Mouse (Mus musculus) midbrain, embryonic 16.5 days (tissue): Measurements from ENCODE around the gene Nsd1. TPM values are rescaled to one million over a fixed set of nuclear protein-coding genes. Genes with fewer than 3 reads are reported as not detected.
A peak's percentile ranks its signal among the peaks of the same experiment; 100 is the strongest.

Experiments used
- ATAC-seq: fragments of 200-750 bp; cut with Nextera tagmentation; 2 replicates; pipeline ENCODE4 v1.8.0; 2017; ENCODE audit warnings: moderate TSS enrichment
- H3K27ac ChIP-seq: fragments of 300-500 bp; sonication (generic); 2 replicates; pipeline ENCODE4 v1.5.1; 2014; ENCODE audit warnings: mild to moderate bottlenecking, low read length, mixed read lengths
- H3K27me3 ChIP-seq: fragments of 300-500 bp; sonication (generic); 2 replicates; pipeline ENCODE4 v1.6.1; 2014; ENCODE audit warnings: low read depth, low read length, mixed read lengths; ENCODE audit not compliant: control insufficient read depth, insufficient read depth
- H3K36me3 ChIP-seq: fragments of 300-500 bp; sonication (generic); 2 replicates; pipeline ENCODE4 v1.6.1; 2014; ENCODE audit warnings: mild to moderate bottlenecking, low read length, moderate library complexity, mixed read lengths; ENCODE audit not compliant: control insufficient read depth, insufficient read depth
- H3K4me1 ChIP-seq: fragments of 300-500 bp; sonication (generic); 2 replicates; pipeline ENCODE4 v1.6.1; 2014; ENCODE audit warnings: mild to moderate bottlenecking, low read length, mixed read lengths; ENCODE audit not compliant: control insufficient read depth, insufficient read depth
- H3K4me2 ChIP-seq: fragments of 300-500 bp; sonication (generic); 2 replicates; pipeline ENCODE4 v1.6.1; 2014; ENCODE audit warnings: mild to moderate bottlenecking, low read length, mixed read lengths
- H3K4me3 ChIP-seq: fragments of 300-500 bp; sonication (generic); 2 replicates; pipeline ENCODE4 v1.5.1; 2014; ENCODE audit warnings: low read depth, mild to moderate bottlenecking, low read length, moderate library complexity, mixed read lengths
- H3K9ac ChIP-seq: fragments of 300-500 bp; sonication (generic); 2 replicates; pipeline ENCODE4 v1.6.1; 2014; ENCODE audit warnings: low read depth, low read length, mixed read lengths
- H3K9me3 ChIP-seq: fragments of 300-500 bp; sonication (generic); replicated peaks from 2 replicates; pipeline ENCODE4 v1.6.1; 2014; ENCODE audit warnings: mild to moderate bottlenecking, low read length, mixed read lengths; ENCODE audit not compliant: control insufficient read depth, poor library complexity, severe bottlenecking
- WGBS: fragments of 180-500 bp; shearing (Covaris S2); extraction: QIAGEN DNeasy Blood & Tissue Kit; methylation state at CpG from one replicate; pipeline ENCODE4 v1.1.7; 2014; 5-methylcytosine and 5-hydroxymethylcytosine counted together
- polyA plus RNA-seq: library from polyadenylated mRNA; unstranded; fragments of >200 nt; fragmentation: Nextera tagmentation; extraction: Ambion mirVana; gene quantifications from 2 replicates; pipeline ENCODE4 v1.2.1, GENCODE M21; 2015

The Nsd1 gene
- polyA plus RNA-seq = 45.2 and 54.8 TPM in 2 replicates

GRCm38 (mm10) chr13:55209649-55210192, at the start of gene Nsd1:
Nsd1 (plus strand) TSS chr13:55209782.
- ATAC-seq = peak; percentile 13; the same call in 1 of the 2 replicates
- WGBS = 23% methylated on average over 31 of the region's 31 CpGs
- Histone ChIP-seq H3K36me3 (0 out of 2 replicates have a peak, but pooled peaks cover 4% of the 10 kb centered on the region), H3K9me3 (no peaks in the 10 kb centered on the region), H3K4me2 (peak within 1 kb of the TSS; percentile 83), H3K4me3 (peak within 1 kb of the TSS; percentile 78), H3K9ac (peak within 1 kb of the TSS; percentile 92), H3K27me3 (no peaks in the 10 kb centered on the region), H3K27ac (peak within 1 kb of the TSS; percentile 96), H3K4me1 (peaks cover 27% of the 10 kb centered on the region)

DNA sequence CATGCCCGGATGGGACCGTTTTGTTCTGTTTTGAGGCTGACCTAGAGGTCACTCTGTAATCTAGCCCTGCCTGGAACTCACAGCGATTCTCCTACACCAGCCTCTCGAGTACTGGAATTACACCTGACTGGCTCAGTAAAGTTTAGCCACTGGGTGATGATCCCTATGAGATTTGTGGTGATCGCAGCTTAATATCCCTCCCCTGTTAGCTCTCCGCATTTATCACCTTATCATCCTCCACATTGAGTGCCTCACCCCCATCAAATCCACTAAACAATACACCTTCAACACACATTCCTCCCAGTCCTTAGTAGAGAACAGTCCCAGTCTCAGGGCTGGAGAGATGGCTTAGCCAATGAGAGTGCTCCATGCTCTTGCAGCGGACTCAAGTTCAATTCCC, 47.2 kb upstream of the Nsd1 start:
- 67% methylated on average over 7 of the region's 7 CpGs for WGBS
- Histone ChIP-seq H3K4me1 (no peaks in the 10 kb centered on the region), H3K9me3 (no peaks in the 10 kb centered on the region), H3K9ac (no peak overlapping the region), H3K4me3 (no peak overlapping the region), H3K4me2 (no peak overlapping the region), H3K36me3 (no peaks in the 10 kb centered on the region), H3K27me3 (no peaks in the 10 kb centered on the region), H3K27ac (no peak overlapping the region)
- no peak for ATAC-seq

GRCm38 (mm10) chr13:55163553-55163952, 46.0 kb upstream of the Nsd1 start:
- Histone ChIP-seq H3K4me1 (no peaks in the 10 kb centered on the region), H3K4me3 (no peak overlapping the region), H3K9me3 (no peaks in the 10 kb centered on the region), H3K27ac (no peak overlapping the region), H3K27me3 (no peaks in the 10 kb centered on the region), H3K4me2 (no peak overlapping the region), H3K9ac (no peak overlapping the region), H3K36me3 (no peaks in the 10 kb centered on the region)
- no peak for ATAC-seq
- 56% methylated on average over 5 of the region's 5 CpGs for WGBS

GRCm38 (mm10) chr13:55165831-55166339, 43.7 kb upstream of the Nsd1 start:
- no peak for ATAC-seq
- H3K4me3 ChIP-seq = no peak overlapping the region
- H3K4me2 ChIP-seq = no peak overlapping the region
- no peaks in the 10 kb centered on the region for H3K9me3 ChIP-seq
- H3K27ac ChIP-seq = no peak overlapping the region
- H3K36me3 ChIP-seq = no peaks in the 10 kb centered on the region
- WGBS = 92% methylated on average over 16 of the region's 16 CpGs
- H3K4me1 ChIP-seq = peaks cover 3% of the 10 kb centered on the region; the same call in 1 of the 2 replicates
- H3K27me3 ChIP-seq = no peaks in the 10 kb centered on the region
- no peak overlapping the region for H3K9ac ChIP-seq

- Histone ChIP-seq H3K36me3 (no peaks in the 10 kb centered on the region), H3K4me1 (peaks cover 15% of the 10 kb centered on the region), H3K4me2 (no peak overlapping the region), H3K4me3 (no peak overlapping the region), H3K27ac (no peak overlapping the region), H3K27me3 (no peaks in the 10 kb centered on the region), H3K9ac (no peak overlapping the region), H3K9me3 (no peaks in the 10 kb centered on the region)
- ATAC-seq = no peak
- 92% methylated on average over 32 of the region's 32 CpGs for WGBS
These were observed 42.5 kb upstream of the Nsd1 start for GRCm38 (mm10) chr13:55166806-55167725.

DNA sequence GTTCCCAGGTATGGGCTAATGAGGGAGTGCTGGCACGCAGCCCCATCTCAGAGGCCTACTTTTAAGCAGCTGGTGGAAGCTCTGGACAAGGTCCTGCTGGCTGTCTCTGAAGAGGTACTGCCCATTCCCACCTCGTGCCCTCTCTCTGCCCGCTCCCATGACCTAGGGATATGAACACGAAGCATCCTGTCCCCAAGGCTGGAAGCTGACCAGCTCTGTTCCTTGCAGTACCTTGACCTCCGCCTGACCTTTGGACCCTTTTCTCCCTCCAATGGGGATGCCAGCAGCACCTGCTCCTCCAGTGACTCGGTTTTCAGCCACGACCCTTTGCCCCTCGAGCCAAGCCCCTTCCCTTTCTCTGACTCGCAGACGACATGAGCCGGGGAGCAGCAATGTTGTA, 41.8 kb upstream of the Nsd1 start:
- Histone ChIP-seq H3K9me3 (no peaks in the 10 kb centered on the region), H3K4me2 (no peak overlapping the region), H3K4me1 (peaks cover 15% of the 10 kb centered on the region), H3K4me3 (no peak overlapping the region), H3K36me3 (no peaks in the 10 kb centered on the region), H3K27me3 (no peaks in the 10 kb centered on the region), H3K27ac (no peak overlapping the region), H3K9ac (no peak overlapping the region)
- ATAC-seq = no peak
- WGBS = 76% methylated on average over 11 of the region's 11 CpGs

GRCm38 (mm10) chr13:55168255-55168654, 41.3 kb upstream of the Nsd1 start:
- no peaks in the 10 kb centered on the region for H3K36me3 ChIP-seq
- no peak overlapping the region for H3K9ac ChIP-seq
- H3K27me3 ChIP-seq = no peaks in the 10 kb centered on the region
- no peak overlapping the region for H3K4me3 ChIP-seq
- H3K9me3 ChIP-seq = no peaks in the 10 kb centered on the region
- H3K4me1 ChIP-seq = peaks cover 15% of the 10 kb centered on the region
- H3K4me2 ChIP-seq = no peak overlapping the region
- no peak for ATAC-seq
- WGBS = 93% methylated on average over 5 of the region's 5 CpGs
- H3K27ac ChIP-seq = no peak overlapping the region

DNA sequence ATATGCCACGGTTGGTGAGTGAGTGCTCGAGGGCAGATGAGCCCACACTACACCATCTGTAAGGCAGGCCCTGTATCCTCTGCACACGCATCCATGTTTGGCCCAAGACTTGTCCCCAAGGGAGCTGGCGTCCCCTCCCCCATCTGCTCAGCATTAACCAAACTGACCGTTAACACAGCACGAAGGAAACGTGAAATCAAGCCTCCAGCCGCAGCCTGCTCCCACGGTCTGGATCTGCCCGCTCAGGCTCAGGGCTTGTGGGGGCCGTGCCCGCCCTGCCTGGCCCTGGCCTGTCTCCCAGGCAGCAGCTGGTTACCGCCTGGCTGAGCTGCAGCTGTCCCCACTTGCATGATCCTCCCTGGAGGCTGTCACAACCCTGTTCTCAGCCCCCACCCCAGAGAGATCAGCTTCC, 40.6 kb upstream of the Nsd1 start:
- WGBS = 33% methylated on average over 13 of the region's 13 CpGs
- Histone ChIP-seq H3K9me3 (no peaks in the 10 kb centered on the region), H3K4me1 (peaks cover 15% of the 10 kb centered on the region), H3K36me3 (no peaks in the 10 kb centered on the region), H3K9ac (no peak overlapping the region), H3K27ac (0 out of 2 replicates have a peak overlapping the region, but pooled peaks have one; percentile 40), H3K4me2 (no peak overlapping the region), H3K4me3 (no peak overlapping the region), H3K27me3 (no peaks in the 10 kb centered on the region)
- ATAC-seq = peak; percentile 80
